Mouse (Mus musculus) brain, adult 2 months (tissue): ENCODE measurements around the gene Lpin1.

Experiments used
- DNase-seq: peaks from one replicate; pipeline ENCODE4 v3.0.0; 2011; ENCODE audit warnings: low read depth, low spot score

Lpin1 gene

GRCm38 (mm10) chr12:16619453-16619852, 8.7 kb upstream of the Lpin1 start:
- peak; percentile 20 for DNase-seq

GRCm38 (mm10) chr12:16618512-16619274, 7.9 kb upstream of the Lpin1 start:
- peak; percentile 82 for DNase-seq

- peak; percentile 61 for DNase-seq
Observed at GRCm38 (mm10) chr12:16615738-16616137, 5.0 kb upstream of the Lpin1 start.

DNA sequence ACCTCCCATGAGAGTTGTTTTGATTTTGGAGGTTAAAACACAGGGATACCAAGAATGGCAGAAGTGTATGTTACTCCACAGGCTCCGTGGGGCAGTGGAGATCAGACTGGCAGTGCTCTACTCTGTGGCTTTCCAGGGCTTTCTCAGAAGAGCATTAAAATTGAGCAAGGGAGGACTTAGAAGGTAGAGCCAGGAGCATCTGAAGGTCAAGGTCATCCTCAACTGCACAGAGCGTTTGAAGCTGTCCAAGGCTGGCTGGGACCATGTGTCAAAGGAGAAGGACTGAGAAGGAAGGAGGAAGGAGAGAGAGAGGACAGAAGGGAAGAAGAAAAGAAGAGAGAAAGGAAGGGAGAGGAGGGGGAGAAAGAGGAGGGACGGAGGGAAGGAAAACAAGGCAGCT, 3.8 kb upstream of the Lpin1 start:
- no peak for DNase-seq

GRCm38 (mm10) chr12:16605624-16606023, 5.1 kb downstream of the Lpin1 start:
- DNase-seq, result peak; percentile 76

GRCm38 (mm10) chr12:16602271-16602670, 8.5 kb downstream of the Lpin1 start:
- DNase-seq, result no peak

DNA sequence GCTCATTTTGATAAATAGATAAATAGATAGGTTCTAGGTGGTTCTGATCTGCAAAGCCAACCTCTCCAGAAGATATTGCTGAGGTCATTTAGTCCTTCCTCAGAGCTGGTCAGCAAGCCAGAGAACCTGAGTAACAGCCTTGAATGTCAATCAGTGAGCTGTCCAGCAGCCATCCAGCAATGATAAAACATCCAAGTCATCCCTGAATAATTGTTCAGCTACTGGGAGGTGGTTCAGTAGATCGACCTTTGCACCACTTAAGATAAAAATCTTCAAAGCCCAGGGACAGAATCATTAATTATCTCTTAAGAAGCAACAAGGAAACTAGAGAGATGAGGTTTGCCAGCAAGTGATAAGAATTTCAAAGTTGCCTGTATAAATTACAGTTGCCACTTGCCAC, 10.4 kb downstream of the Lpin1 start:
- no peak for DNase-seq

GRCm38 (mm10) chr12:16599359-16599758, 11.4 kb downstream of the Lpin1 start:
- no peak for DNase-seq

GRCm38 (mm10) chr12:16593761-16594160, 17.0 kb downstream of the Lpin1 start:
- no peak for DNase-seq

DNA sequence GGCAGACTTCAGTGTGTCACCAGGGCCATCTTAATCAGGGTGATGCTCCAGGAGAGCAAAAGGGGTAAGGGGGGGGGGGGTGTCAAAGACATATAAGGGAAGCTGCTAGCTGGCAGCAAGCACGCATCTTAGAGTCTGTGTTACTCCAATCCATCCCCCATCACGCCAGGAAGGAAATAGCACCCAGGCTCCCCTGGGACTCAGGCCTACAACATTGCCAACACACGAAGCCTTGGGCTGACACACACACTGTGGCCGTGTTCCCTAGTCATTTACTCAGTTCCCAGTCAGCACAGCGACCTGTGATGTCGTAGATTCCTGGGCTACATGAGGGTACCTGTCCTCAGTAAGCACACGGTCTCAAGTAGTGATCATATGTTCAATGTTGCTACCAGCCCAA, 17.8 kb downstream of the Lpin1 start:
- DNase-seq, result no peak

- DNase-seq, result no peak
Observed at GRCm38 (mm10) chr12:16592451-16592850, 18.3 kb downstream of the Lpin1 start.

DNA sequence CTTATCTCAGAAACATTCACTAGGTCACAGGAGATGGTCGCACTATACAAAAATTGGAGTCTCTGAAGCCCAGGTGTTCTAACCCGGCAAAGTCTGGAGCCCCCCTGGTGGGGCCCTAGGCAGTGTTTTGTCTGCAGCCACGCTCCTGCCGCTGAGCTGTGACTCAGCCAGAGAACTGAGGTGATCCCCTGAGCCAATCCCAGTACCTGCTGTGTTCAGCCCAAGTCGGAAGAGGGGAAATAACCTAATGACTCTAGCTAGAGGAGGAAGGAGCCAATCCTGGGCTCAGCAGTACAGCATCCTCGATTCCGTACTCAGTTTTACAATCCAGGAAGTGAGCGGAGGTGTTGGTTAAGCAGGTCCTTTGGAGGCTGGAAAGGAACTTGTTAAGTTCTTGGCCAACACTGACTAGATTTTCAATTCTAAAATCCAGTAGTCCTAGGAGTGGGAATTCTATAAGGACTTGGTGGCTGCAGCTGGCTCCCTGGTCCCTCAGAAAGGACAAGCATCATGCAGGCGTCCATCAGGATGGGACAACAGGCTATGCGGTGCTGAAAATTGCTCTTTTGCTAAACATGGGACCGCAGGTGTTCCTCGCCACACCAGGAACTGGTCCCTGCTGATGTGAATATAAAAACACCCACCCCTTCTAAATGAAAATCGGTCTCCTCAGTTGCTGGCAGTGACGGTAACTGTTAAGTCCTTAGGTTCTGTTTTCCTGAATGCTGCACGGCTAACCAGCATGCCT, 19.1 kb downstream of the Lpin1 start:
- peak; percentile 97 for DNase-seq

DNA sequence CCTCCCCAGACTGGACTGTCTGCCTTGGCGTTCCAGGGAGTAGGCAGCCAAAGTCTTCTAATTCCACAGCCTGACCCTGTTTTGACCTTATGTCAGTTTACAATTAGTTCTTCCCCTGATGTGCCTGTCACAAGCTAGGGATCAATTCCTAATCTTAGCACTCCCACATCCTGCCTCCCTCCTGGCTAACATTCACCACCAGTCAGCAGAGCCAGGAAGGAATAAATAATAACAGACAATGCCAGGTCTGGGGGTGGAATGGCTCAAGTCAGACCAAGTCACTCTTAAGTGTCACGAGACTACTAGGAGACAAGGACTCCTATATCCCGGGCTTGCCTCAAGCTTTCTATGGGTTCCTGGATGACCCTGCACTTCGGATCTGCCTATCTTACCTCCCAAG, 20.8 kb downstream of the Lpin1 start:
- DNase-seq, result no peak

GRCm38 (mm10) chr12:16589204-16589949, 21.4 kb downstream of the Lpin1 start:
- DNase-seq, result peak; percentile 95

GRCm38 (mm10) chr12:16588396-16589042, 22.2 kb downstream of the Lpin1 start:
- peak; percentile 80 for DNase-seq

GRCm38 (mm10) chr12:16587767-16588166, 23.0 kb downstream of the Lpin1 start:
- DNase-seq, result no peak

- DNase-seq, result no peak
Observed at GRCm38 (mm10) chr12:16587111-16587510, 23.7 kb downstream of the Lpin1 start.

GRCm38 (mm10) chr12:16584964-16585363, 25.8 kb downstream of the Lpin1 start:
- DNase-seq, result no peak

DNA sequence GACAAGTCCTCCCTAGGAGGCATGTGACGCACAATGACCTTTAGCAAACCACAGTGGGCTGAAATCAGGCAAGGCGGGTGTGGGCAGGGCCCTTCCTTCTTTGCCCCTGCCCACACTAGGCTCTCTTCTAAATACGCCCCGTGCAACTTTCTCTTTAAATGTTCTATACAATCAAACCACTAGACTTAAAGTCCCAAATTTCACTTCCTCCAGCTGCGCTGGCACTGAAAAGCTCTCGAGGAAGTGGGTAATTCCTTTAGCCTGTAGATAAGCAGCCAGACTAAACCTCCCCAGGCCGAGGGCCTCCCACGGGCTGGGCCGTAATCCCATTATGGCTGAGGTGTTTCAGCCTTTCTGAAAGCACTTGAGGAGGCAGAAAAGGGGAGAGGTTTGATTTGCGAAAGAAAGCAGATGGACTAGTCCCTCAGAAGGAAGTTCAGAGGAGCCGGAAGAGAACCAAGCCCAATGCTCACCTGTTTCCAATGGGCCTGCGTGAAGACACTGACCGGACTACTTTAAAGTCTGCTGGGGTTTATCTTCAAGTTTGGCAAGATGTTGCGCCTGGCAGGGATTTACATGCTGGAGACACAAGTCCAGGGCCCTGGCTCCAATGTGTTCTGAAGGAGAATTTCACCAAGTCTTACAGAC, 26.6 kb downstream of the Lpin1 start:
- DNase-seq, result peak; percentile 15

DNA sequence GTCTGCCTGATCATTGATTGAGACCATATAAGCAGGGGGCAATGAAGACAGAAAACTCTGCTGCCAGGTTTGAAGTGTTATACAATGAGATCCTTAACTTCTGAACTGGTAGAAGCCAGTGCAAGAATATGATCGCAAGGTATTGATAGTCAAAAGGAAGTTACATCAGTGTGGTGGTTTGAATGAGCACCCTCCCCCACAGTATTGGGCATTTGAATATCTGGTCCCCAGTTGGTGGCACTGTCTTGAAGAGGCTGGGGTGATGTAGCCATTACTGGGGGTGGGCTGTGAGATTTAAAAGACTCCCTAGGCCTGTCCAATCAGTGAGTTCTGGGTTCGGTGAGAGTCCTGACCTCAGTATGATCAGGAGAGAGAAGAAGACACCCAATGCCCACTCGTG, 27.5 kb downstream of the Lpin1 start:
- DNase-seq, result no peak

DNA sequence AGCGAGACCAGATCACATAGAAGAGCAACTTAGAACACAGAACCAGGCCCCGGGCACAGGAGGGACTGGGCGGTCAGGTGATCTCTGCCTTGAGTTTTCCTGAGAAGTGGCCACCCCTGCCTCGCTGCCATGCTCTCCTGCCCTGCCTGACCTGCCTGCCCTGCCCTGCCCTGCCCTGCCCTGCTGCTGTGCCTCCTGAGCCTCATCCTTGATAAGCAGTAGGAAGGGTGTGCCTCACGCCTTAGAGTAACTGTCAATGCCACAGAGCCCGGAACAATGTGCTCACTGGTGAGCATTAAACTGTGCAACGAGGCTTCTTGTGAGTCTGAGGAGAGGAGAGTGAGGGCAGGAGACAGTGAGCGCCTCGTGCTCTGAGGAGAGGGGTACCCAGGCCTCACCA, 30.5 kb downstream of the Lpin1 start:
- DNase-seq, result no peak
